Mouse (Mus musculus): ENCODE data around the gene E130309D02Rik.

E130309D02Rik gene

GRCm38 (mm10) chr5:143314183-143314729, 904 bp downstream of the E130309D02Rik start:
- intact Hi-C loops (cut with DNase I): no loop called here

DNA sequence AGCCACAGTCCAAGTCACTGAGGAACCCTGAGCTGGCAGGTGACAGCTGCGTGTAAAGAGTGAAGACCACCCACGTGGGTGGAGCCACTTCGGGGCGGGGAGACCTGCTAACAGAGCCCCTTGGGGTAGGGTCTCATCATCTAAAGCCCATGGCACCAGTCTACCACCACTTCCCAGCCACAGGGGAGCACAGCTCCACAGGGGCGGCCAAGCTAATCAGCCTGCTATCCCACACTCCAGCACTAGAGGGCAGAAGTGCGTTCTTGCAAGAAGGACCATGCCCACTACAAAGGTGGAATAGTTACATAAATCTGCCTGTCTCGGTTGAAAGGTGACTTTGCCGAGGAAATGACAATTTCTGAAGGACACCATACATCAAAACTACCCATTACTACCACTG, 3.3 kb downstream of the E130309D02Rik start:
- intact Hi-C loops (cut with DNase I): no loop called here

DNA sequence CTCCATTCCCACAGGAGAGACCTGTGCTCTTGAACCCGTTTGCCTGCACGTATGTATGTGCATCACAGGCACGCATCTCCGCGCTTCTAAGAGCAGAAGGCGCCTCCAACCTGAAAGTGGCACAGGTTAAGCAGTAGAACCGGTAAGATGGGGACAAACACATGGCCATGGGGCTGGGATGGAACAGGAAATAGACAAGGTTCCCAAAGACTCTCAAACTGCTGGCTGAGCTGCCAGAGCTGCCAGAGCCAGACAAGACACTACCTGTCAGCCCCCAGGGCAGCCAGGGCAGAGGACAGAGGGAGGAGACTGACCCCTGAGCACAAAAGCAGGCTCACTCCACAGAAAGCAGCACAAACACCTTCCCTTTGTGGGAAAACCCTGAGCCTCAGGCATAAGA, 5.2 kb downstream of the E130309D02Rik start:
- intact Hi-C loops (cut with DNase I): no loop called here

DNA sequence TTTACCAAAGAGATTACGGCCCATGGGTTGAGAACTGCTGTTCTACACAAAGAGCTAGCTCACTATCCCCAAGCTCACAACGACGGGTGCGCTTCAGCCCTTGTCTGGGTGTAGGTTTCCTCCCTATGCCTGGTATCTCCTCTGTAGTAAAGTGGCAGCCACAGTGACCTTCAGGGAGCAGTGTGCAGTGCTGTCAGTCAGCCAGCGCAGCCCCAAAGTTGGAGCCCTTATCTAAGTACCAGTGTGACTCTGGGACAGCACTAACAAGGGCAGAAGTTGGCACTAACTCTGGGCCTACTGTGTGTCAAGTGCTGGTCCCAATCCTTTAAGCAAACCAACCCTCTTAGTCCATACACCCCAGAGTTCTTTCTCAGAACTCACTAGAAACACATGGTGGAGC, 6.3 kb downstream of the E130309D02Rik start:
- intact Hi-C loops (cut with DNase I): no loop called here

DNA sequence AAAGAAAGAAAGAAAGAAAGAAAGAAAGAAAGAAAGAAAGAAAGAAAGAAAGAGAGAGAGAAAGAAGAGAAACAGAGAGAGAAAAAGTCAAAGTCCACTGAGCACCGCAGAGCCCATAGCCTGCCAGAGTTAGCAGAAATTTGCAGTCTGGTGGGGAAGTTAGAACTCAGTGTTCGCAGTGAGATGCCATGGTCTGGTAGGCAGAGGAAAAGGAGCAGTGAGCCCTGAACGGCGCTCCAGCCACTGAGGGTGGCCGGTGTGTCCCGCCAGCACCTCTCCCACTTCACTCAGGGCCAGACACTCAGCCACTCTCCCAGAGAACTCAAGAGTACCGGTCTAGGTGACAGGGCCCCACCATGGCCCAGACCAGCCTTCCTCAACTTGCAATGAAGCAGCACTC, 10.9 kb downstream of the E130309D02Rik start:
- intact Hi-C loops (cut with DNase I): no loop called here

GRCm38 (mm10) chr5:143301296-143301695, 13.9 kb downstream of the E130309D02Rik start:
- intact Hi-C loops (cut with DNase I): no loop called here

DNA sequence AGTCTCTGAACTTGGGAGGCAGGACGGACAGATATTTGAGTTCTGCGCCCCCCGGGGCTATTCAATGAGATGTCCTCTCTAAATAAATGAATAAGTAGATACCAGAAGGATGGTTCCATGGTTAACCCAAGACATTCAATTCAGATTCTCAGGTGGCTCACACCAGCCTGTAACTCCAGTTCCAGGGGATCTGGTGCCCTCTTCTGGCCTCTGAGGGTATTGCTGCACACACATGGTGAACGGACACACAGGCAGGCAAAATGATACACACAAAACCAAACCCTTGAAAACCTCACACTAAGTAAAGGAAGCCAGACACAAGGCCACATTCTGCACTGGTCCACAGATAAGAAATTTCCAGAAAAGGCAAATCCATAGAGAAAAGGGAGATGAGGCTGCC, 15.5 kb downstream of the E130309D02Rik start:
- intact Hi-C loops (cut with DNase I): no loop called here

GRCm38 (mm10) chr5:143298391-143298790, 16.8 kb downstream of the E130309D02Rik start:
- intact Hi-C loops (cut with DNase I): no loop called here

- intact Hi-C loops (cut with DNase I): no loop called here
Observed at GRCm38 (mm10) chr5:143297986-143298385, 17.2 kb downstream of the E130309D02Rik start.

DNA sequence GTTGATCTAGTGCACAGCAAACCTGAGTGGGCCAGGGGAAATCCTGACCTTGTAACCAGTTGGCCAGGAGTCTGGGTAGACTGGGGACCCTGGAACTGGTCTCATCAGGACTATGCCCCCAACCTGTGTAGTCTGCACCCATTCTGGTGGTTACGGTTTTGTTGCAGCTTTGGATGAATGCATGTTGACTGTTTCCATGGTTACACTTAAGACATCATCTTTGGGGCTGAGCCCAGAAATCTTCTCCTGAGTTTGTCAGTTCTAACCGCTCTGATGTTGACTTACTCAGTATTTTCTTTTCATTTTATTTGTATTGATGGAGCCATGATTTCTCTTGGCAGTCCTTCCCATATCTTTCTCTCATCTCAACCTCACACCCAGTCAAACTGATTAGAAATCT, 19.8 kb downstream of the E130309D02Rik start:
- intact Hi-C loops (cut with DNase I): no loop called here

DNA sequence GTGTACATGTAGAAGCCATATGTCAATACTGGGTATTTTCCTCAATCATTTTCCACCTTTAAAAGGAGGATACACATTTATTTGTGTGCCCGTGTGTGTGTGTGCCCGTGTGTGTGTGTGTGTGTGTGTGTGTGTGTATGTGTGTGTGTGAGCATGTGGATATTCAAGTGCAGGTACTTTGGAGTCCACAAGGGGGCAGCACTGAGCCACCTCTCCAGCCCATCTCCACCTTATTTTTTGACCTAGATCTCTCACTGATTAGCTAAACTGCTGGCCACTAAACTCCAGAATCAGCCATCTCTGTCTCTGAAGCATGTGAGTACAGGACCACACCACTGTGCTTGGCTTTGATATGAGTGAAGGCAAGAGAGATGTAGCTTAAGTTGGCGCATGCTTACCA, 20.3 kb downstream of the E130309D02Rik start:
- intact Hi-C loops (cut with DNase I): no loop called here

DNA sequence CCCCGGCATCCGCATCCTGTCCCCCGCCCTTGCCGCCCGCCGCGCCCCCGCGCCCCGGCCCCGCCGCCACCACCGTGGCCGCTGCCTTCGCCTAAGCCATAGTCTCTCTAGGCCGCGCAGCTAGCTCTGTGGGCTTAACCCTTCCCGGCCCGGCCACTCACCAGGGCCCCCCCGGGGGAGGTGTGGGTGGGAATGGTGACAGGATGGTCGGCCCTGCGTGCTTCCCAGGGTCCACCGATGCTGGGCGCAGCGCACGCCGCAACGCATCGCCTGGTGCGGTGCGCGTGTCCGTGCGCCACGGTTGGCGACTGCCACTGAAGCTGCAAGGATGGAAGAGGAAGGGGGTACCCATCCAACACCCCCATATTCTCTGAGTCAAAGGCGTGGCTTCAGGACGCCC, 21.8 kb downstream of the E130309D02Rik start, which contains the start of gene Zfp853:
TSS of gene Zfp853 (minus strand) at position 220 of the 400 bp plus-strand sequence.
- intact Hi-C loops (cut with DNase I): no loop called here

- intact Hi-C loops (cut with DNase I): no loop called here
Observed at GRCm38 (mm10) chr5:143292879-143293278, 22.3 kb downstream of the E130309D02Rik start.

DNA sequence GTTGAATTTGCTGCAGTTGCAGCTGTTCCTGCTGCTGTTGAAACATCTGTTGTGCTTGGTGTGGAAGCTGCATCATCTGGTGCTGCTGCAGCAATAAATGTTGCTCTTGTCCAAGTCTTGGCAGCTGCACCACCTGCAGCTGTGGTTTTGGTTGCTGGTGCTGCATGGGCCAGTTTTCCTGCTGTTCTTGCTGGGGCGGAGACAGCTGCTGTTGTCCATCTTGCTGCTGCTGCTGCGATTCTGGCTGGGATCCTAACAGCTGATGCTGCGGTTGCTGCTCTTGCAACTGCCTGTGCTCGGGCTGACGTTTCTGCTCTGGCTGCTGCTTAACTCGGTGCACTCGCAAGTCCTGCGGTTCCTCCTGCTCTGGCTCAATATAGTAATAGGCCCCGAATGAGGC, 25.9 kb downstream of the E130309D02Rik start:
- intact Hi-C loops (cut with DNase I): no loop called here

GRCm38 (mm10) chr5:143288378-143288911, 26.7 kb downstream of the E130309D02Rik start:
- intact Hi-C loops (cut with DNase I): no loop called here

- intact Hi-C loops (cut with DNase I): no loop called here
Observed at GRCm38 (mm10) chr5:143287774-143288328, 27.3 kb downstream of the E130309D02Rik start.

GRCm38 (mm10) chr5:143284762-143285161, 30.4 kb downstream of the E130309D02Rik start:
- intact Hi-C loops (cut with DNase I): no loop called here

DNA sequence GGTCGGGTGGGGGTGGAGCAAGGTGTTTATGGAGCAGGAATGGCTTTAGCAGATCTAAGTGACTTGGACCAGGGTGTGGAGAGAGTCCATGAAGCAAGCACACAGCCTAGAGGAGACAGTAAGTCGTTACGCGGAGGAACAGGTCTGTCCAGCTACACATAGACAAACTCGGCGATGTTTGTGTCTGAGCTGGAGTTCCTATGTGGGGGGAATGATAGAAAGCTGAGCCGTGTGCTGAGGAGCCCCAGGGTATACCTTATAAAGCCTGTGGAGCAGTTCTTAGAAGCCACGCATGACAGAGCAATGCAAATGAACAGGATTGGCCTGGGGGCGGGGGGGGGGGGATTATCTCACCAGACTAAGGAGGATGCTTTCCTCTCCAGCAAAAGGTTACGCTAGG, 35.9 kb downstream of the E130309D02Rik start:
- intact Hi-C loops (cut with DNase I): no loop called here

DNA sequence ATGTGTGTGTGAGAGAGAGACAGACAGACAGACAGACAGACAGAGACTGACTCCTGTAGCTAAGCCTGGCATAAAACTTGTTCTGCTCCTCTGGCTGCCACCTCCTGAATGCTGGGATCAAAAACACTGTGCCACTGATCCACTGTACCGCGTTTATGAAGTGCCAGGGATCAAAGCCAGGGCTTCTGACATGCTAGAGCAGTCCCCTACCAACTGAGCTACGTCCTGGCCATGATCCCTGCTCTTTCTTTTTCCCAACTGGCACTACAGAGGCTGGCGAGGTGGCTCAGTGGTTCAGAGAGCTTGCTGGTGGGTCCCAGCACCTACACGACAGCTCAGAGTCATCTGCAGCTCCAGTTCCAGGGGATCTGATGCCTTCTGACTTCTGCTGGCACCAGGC, 39.4 kb downstream of the E130309D02Rik start:
- intact Hi-C loops (cut with DNase I): no loop called here

DNA sequence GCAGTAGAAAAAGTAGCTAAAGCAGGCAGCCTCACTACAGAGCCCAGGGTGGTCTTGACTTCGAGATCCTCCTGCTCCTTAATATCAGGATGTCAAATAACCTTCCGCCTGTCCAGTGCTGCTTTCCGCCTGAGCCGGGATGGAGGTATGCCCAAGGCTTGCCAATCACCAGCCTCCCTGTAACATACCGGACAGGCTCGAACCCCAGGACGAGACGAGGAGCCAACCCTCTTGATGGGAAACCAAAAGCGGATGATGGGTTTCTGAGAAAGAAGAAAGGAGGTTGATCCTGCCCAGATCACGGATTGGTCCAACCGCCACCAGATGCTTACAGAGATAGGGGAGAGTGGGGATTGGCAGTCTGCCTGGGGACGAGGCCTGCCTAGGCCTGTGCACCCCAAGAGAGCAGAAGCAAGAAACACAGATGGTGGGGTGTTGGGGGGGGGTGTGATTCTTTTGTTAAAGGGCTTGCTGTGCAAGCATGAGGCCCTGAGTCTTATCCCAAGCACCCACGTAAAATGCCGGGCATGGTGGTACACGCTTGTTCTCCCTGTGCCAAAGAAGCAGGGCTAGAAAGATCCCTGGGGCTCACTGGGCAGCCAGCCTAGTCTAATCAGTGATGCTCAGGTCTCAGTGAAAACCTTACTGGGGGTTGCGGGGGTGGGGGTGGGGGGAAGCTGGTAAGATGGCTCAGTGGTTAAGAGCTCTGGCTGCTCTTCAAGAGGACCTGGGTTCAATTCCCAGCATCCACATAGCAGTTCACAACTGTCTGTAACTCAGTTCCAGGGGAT, 42.4 kb downstream of the E130309D02Rik start:
- intact Hi-C loops (cut with DNase I): no loop called here

DNA sequence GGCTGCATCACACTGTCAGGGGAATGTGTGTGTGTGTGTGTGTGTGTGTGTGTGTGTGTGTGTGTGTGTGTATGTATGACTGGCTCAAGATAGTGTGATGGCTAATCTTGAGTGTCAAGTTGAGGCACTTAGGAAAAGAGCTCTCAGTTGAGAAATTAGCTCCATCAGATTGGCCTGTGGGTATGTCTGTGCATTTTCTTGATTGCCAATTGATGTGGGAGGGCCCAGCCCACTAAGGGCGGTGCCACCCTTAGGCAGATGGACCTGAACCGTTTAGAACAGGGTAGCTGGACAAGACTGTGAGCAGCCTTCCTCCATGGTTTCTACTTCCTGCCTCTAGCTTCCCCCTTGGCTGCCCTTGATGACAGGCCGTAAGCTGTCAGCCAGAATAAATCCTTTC, 43.1 kb downstream of the E130309D02Rik start:
- intact Hi-C loops (cut with DNase I): no loop called here

GRCm38 (mm10) chr5:143271642-143272041, 43.5 kb downstream of the E130309D02Rik start:
- intact Hi-C loops (cut with DNase I): no loop called here

GRCm38 (mm10) chr5:143270151-143270519, 45.0 kb downstream of the E130309D02Rik start:
- intact Hi-C loops (cut with DNase I): no loop called here

Measured in adrenal gland (tissue).